Mouse (Mus musculus): ENCODE data around the gene Slc9a3r1. TPM values are rescaled to one million over a fixed set of nuclear protein-coding genes. Genes with fewer than 3 reads are reported as not detected.

Slc9a3r1 gene
- 237 and 268 TPM in 2 replicates for polyA plus RNA-seq (2012)

DNA sequence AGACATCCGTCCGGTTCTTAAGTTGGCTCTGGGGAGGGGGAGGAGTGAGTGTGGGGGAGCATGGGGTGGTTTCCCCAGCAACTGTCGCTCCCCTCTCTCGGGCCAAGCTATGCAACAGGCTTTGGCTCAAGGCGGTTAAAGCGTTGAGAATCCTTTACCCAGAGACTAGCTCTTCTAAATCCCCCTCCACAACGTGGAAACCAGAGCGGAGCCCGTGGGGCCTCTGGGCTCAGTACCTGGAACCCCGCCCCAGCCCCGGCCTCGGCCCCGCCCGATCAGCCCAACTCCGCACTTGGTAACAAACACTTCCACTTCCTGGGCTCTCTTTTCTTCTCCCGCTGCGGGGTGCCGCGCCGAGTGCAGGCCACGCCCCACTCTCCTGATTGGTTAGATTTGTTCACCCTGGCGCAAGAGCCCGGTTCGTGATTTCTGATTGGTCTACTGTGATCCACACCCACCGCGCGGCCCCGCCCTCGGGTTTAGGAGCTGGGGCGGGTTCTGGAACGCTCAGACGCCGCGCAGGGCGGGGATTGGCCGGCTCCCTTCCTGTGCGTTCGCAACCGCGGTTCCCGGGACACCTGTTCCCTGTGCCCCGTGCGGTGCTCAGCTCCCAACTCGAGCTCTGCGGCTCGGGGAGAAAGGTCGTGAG lies at the start of gene Slc9a3r1:
Slc9a3r1 (plus strand) TSS at position 510 of the 649 bp plus-strand sequence.
- no peak for TF ChIP-seq GATA1 (IDR thresholded peaks at IDR 0.05; ENCODE audit: low read length)

DNA sequence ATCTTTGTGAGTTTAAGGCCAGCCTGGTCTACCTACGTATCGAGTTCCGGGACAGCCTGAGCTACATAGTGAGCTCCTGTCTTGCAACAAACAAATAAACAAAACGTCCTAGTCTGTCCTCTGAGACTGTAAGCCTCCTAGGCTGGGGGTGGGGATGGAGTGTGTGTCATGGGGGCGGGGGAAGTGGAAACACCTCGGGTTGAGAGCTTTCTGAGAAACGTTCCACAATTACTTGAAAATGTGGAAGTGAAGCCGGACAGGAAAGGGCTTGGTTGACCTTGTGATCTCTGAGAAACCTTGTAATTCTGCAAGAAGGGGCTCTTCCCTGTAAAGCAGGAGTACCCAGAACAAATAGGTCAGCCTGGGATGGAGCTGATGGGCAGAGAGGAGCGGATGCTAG lies 43.7 kb upstream of the Slc9a3r1 start:
- TF ChIP-seq GATA1 (IDR thresholded peaks at IDR 0.05; ENCODE audit: low read length): no peak

- TF ChIP-seq GATA1 (IDR thresholded peaks at IDR 0.05; ENCODE audit: low read length): no peak
Observed at GRCm38 (mm10) chr11:115128483-115128882, 34.7 kb upstream of the Slc9a3r1 start.

- no peak for TF ChIP-seq GATA1 (IDR thresholded peaks at IDR 0.05; ENCODE audit: low read length)
Observed at GRCm38 (mm10) chr11:115129508-115130126, 33.5 kb upstream of the Slc9a3r1 start.

- no peak for TF ChIP-seq GATA1 (IDR thresholded peaks at IDR 0.05; ENCODE audit: low read length)
Observed at GRCm38 (mm10) chr11:115131768-115132381, 31.3 kb upstream of the Slc9a3r1 start.

- no peak for TF ChIP-seq GATA1 (IDR thresholded peaks at IDR 0.05; ENCODE audit: low read length)
Observed at GRCm38 (mm10) chr11:115133800-115134199, 29.3 kb upstream of the Slc9a3r1 start, which contains the start of gene Cd300lf. Cd300lf (minus strand) TSS chr11:115133992.

GRCm38 (mm10) chr11:115138597-115139262 lies 24.4 kb upstream of the Slc9a3r1 start:
- no peak for TF ChIP-seq GATA1 (IDR thresholded peaks at IDR 0.05; ENCODE audit: low read length)

GRCm38 (mm10) chr11:115141970-115142369 lies 21.2 kb upstream of the Slc9a3r1 start:
- TF ChIP-seq GATA1 (IDR thresholded peaks at IDR 0.05; ENCODE audit: low read length): no peak

GRCm38 (mm10) chr11:115147813-115148212 lies 15.3 kb upstream of the Slc9a3r1 start:
- no peak for TF ChIP-seq GATA1 (IDR thresholded peaks at IDR 0.05; ENCODE audit: low read length)

GRCm38 (mm10) chr11:115150741-115151254 lies 12.3 kb upstream of the Slc9a3r1 start:
- no peak for TF ChIP-seq GATA1 (IDR thresholded peaks at IDR 0.05; ENCODE audit: low read length)

DNA sequence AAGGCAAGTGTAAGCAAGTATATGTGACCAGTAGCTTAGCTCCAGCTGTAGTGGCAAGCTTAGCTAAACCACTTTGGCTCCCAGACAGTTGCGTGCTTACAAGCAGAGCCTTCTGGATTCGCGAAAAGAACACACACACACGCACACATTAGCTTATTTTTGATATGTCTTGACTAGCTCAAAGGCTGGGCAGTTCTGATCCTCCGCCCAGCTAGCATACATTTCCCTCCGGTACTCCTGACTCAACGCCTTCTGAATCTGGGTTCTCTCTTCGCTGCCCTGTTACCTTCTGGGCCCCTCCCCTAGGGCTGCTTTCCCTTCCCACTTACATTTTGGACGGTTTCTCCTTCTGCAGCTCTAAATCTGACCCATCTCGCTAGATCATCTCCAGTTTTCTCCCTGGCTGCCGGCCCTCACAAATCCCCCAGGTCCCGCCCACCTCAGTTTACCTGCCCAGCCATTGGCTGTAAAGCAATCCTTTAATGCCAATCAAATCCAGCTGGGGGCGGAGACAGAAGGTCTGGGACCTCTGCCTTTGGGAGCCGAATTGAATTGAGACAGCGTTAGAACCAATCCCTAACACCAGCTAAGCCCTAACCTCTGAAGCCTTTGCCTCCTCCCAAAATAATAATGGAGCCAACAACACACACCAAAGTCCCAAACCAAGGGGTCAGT lies 11.2 kb upstream of the Slc9a3r1 start:
- TF ChIP-seq GATA1 (IDR thresholded peaks at IDR 0.05; ENCODE audit: low read length): no peak

- TF ChIP-seq GATA1 (IDR thresholded peaks at IDR 0.05; ENCODE audit: low read length): no peak
Observed at GRCm38 (mm10) chr11:115153088-115153487, 10.1 kb upstream of the Slc9a3r1 start.

DNA sequence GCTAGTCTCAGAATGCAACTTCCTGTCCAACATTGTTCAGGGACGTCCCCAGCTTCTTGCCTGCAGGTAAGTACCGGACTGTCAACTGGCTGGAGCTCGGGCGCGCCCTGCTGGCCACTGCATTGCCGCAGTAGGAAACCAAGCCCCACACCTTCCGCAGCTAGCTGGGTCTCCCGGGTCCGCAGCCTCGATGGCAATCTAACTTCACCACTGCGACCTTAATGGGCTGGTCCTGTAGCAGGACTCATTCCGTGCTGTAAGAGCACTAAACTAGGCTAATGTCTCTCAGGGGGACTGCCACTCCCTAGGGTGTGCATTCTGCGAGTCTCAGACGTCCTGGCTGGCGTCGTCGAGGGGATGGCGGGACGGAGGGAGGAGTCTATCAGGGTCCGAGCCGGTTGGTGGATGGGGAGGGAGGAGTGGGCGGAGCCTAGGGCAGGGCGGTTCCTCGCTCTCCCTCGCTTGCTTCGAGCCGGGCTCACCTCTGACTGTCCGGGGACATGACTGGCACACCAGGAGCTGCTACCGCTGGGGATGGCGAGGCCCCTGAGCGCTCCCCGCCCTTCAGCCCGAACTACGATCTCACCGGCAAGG lies 9.3 kb upstream of the Slc9a3r1 start:
- no peak for TF ChIP-seq GATA1 (IDR thresholded peaks at IDR 0.05; ENCODE audit: low read length)

GRCm38 (mm10) chr11:115155053-115155634 lies 8.0 kb upstream of the Slc9a3r1 start:
- no peak for TF ChIP-seq GATA1 (IDR thresholded peaks at IDR 0.05; ENCODE audit: low read length)

Measured in G1E-ER4 (cell line).